32 mouse cellular contexts compared by ENCODE assay signal in genomic region chrX:59485426-59485825, GRCm38 (mm10).
"Had no signal": no experiment of that assay in that cellular context is flagged by ENCODE, and none has a peak within 500 bp of the region (broad histone marks: within the 10 kb centered on the region; RNA-seq: fewer than 3 reads in every experiment).

No protein-coding gene starts in this region.

- H3K4me3 ChIP-seq: limb, embryonic 10.5 days; limb, embryonic 12.5 days; limb, embryonic 13.5 days; limb, embryonic 15.5 days; liver, embryonic 12.5 days; liver, embryonic 13.5 days; liver, embryonic 15.5 days; lung, embryonic 15.5 days; megakaryocyte, embryonic 14.5 days; midbrain, embryonic 10.5 days; midbrain, embryonic 12.5 days; midbrain, embryonic 13.5 days; midbrain, embryonic 15.5 days; myocyte; neural tube, embryonic 12.5 days had no signal

- H3K27ac ChIP-seq: limb, embryonic 10.5 days; limb, embryonic 12.5 days; limb, embryonic 13.5 days; limb, embryonic 15.5 days; liver, embryonic 12.5 days; liver, embryonic 13.5 days; liver, embryonic 14.5 days; liver, embryonic 15.5 days; lung, embryonic 15.5 days; macrophage; midbrain, embryonic 10.5 days; midbrain, embryonic 12.5 days; midbrain, embryonic 13.5 days; midbrain, embryonic 15.5 days; neural tube, embryonic 12.5 days had no signal

- ATAC-seq: liver, embryonic 12.5 days; liver, postnatal 0 days; lung, postnatal 0 days; midbrain, embryonic 13.5 days; midbrain, embryonic 15.5 days; midbrain, embryonic 16.5 days had no signal

- H3K27me3 ChIP-seq: limb, embryonic 12.5 days; limb, embryonic 13.5 days; limb, embryonic 15.5 days; liver, embryonic 12.5 days; liver, embryonic 13.5 days; liver, embryonic 15.5 days; lung, embryonic 15.5 days; midbrain, embryonic 12.5 days; midbrain, embryonic 13.5 days; midbrain, embryonic 15.5 days; neural tube, embryonic 12.5 days had no signal

- H3K36me3 ChIP-seq: limb, embryonic 10.5 days; limb, embryonic 12.5 days; limb, embryonic 13.5 days; limb, embryonic 15.5 days; liver, embryonic 12.5 days; liver, embryonic 13.5 days; liver, embryonic 15.5 days; lung, embryonic 15.5 days; midbrain, embryonic 10.5 days; midbrain, embryonic 12.5 days; midbrain, embryonic 13.5 days; midbrain, embryonic 15.5 days; neural tube, embryonic 12.5 days had no signal

- DNase-seq: left cerebral cortex, postnatal 4 days; liver; liver, embryonic 13.5 days; liver, postnatal 0 days; lung, adult 18-20 months; lung, adult 2 months; lung, embryonic 14.5 days; lung, postnatal 10 days; lung, postnatal 14 days; lung, postnatal 36 days; lung, postnatal 4 days; midbrain, embryonic 14.5 days had no signal

- H3K9me3 ChIP-seq: limb, embryonic 10.5 days; limb, embryonic 12.5 days; limb, embryonic 13.5 days; limb, embryonic 15.5 days; liver, embryonic 12.5 days; liver, embryonic 13.5 days; liver, embryonic 15.5 days; lung, embryonic 15.5 days; megakaryocyte, embryonic 14.5 days; midbrain, embryonic 10.5 days; midbrain, embryonic 12.5 days; midbrain, embryonic 13.5 days; midbrain, embryonic 15.5 days; neural tube, embryonic 12.5 days had no signal

- H3K9ac ChIP-seq: limb, embryonic 12.5 days; limb, embryonic 13.5 days; limb, embryonic 15.5 days; liver, embryonic 12.5 days; liver, embryonic 13.5 days; liver, embryonic 14.5 days; liver, embryonic 15.5 days; liver, postnatal 0 days; lung, embryonic 14.5 days; lung, embryonic 15.5 days; midbrain, embryonic 12.5 days; midbrain, embryonic 13.5 days; midbrain, embryonic 15.5 days; neural tube, embryonic 12.5 days had no signal

- H3K4me1 ChIP-seq: limb, embryonic 10.5 days; limb, embryonic 12.5 days; limb, embryonic 13.5 days; limb, embryonic 15.5 days; liver, embryonic 12.5 days; liver, embryonic 13.5 days; liver, embryonic 15.5 days; lung, embryonic 15.5 days; megakaryocyte, embryonic 14.5 days; midbrain, embryonic 10.5 days; midbrain, embryonic 12.5 days; midbrain, embryonic 13.5 days; midbrain, embryonic 15.5 days; neural tube, embryonic 12.5 days had no signal

- H3K4me2 ChIP-seq: limb, embryonic 12.5 days; limb, embryonic 13.5 days; limb, embryonic 15.5 days; liver, embryonic 11.5 days; liver, embryonic 12.5 days; liver, embryonic 13.5 days; liver, embryonic 15.5 days; lung, embryonic 14.5 days; lung, embryonic 15.5 days; midbrain, embryonic 11.5 days; midbrain, embryonic 12.5 days; midbrain, embryonic 13.5 days; midbrain, embryonic 15.5 days; neural tube, embryonic 12.5 days had no signal
